Mouse (Mus musculus): ENCODE data around the gene Ap1s3. TPM values are rescaled to one million over a fixed set of nuclear protein-coding genes. Genes with fewer than 3 reads are reported as not detected.

Ap1s3 gene
- polyA plus RNA-seq, 1 experiment: 26.4 TPM

DNA sequence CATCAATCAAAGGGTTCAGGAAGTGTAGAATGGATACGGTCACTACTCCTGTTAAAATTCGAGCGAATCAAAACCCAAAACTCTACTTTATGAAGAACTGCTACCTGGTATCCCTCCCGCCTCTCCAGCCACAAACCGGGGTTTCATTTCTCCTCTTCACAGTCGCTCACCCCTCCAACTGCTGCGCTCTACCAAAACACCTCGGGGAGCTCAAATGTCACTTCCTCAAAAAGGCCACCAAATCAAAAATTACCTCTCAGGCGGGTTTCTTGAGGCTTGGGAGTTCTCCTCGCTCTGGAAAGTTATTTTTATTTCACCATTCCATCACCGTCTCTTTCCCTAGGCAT is 603 bp downstream of the Ap1s3 start:
- Histone ChIP-seq H3K27ac (ENCODE audit: insufficient read depth, low read depth, low read length) (no peak overlapping the region), H3K4me3 (ENCODE audit: low read depth, low read length) (peak overlapping the region; percentile 95), H3K4me1 (ENCODE audit: control insufficient read depth, insufficient read depth, insufficient read length, low read length) (peaks cover 5% of the 10 kb centered on the region), H3K36me3 (ENCODE audit: control insufficient read depth, insufficient read depth, low read length) (no peaks in the 10 kb centered on the region), H3K27me3 (ENCODE audit: control insufficient read depth, insufficient read depth, low read length) (no peaks in the 10 kb centered on the region)
- no peak for TF ChIP-seq POLR2A (IDR thresholded peaks at IDR 0.05; ENCODE audit: low read depth, low read length)
- no peak for TF ChIP-seq CTCF (IDR thresholded peaks at IDR 0.05; ENCODE audit: extremely low read depth, insufficient read length, insufficient replicate concordance, low read depth, low read length)
- under 1% methylated on average over 11 of the region's 11 CpGs for WGBS

DNA sequence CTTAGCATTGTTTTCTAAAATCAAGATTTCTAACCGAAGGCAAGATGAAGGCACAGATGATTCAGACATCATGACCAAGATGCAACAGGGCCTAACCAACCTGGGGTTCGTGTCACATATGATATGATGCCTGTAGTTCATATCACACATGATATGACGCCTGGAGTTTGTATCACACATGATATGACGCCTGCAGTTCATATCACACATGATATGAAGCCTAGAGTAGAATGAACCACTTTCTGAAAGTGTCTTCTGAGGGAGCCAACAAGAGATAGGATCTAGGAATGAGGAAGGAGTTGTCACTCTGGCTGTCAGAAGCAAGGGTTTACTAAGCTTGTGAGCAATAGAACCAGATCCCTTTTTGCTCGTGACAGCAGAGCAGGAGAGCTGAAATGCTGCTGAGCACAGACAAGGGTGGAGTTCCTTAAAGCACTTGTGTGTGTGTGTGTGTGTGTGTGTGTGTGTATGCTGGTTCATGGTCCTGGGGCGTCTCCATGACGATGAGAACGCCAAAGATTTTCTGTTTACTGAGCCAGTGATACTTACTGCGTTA is 2.3 kb downstream of the Ap1s3 start:
- TF ChIP-seq POLR2A (IDR thresholded peaks at IDR 0.05; ENCODE audit: low read depth, low read length) (no peak), CTCF (IDR thresholded peaks at IDR 0.05; ENCODE audit: extremely low read depth, insufficient read length, insufficient replicate concordance, low read depth, low read length) (no peak)
- 71% methylated on average over 9 of the region's 9 CpGs for WGBS

DNA sequence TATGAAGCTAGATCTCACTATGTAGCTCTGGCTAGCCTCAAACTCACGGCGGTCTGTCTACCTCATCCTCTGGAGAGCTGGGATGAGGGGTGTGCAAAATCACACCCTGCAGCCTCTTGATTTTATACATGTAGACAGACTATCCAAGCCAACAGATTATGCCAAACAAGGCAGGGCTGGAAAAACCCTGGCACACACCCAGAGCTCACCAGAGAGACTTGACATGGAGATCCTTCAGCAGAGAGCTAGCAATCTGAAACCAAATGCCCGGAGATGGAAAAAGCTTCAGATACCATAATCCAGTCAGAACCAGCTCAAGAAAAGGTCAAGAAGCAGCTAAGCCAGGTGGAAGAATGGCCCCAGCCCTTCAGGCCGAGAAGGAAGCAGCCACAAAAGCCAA is 6.9 kb downstream of the Ap1s3 start:
- H3K27me3 ChIP-seq (ENCODE audit: control insufficient read depth, insufficient read depth, low read length): no peaks in the 10 kb centered on the region
- TF ChIP-seq POLR2A (IDR thresholded peaks at IDR 0.05; ENCODE audit: low read depth, low read length) (no peak), CTCF (IDR thresholded peaks at IDR 0.05; ENCODE audit: extremely low read depth, insufficient read length, insufficient replicate concordance, low read depth, low read length) (no peak)
- H3K36me3 ChIP-seq (ENCODE audit: control insufficient read depth, insufficient read depth, low read length): no peaks in the 10 kb centered on the region
- H3K4me3 ChIP-seq (ENCODE audit: low read depth, low read length): no peak overlapping the region
- no peak overlapping the region for H3K27ac ChIP-seq (ENCODE audit: insufficient read depth, low read depth, low read length)
- 81% methylated on average over 4 of the region's 4 CpGs for WGBS
- no peaks in the 10 kb centered on the region for H3K4me1 ChIP-seq (ENCODE audit: control insufficient read depth, insufficient read depth, insufficient read length, low read length)

More for the DNA sequence above, 2.3 kb downstream of the Ap1s3 start:
- Histone ChIP-seq H3K4me3 (ENCODE audit: low read depth, low read length) (no peak overlapping the region), H3K36me3 (ENCODE audit: control insufficient read depth, insufficient read depth, low read length) (no peaks in the 10 kb centered on the region), H3K27me3 (ENCODE audit: control insufficient read depth, insufficient read depth, low read length) (no peaks in the 10 kb centered on the region), H3K4me1 (ENCODE audit: control insufficient read depth, insufficient read depth, insufficient read length, low read length) (peaks cover 3% of the 10 kb centered on the region), H3K27ac (ENCODE audit: insufficient read depth, low read depth, low read length) (no peak overlapping the region)

GRCm38 (mm10) chr1:79659598-79659997 is 12.2 kb downstream of the Ap1s3 start:
- no peaks in the 10 kb centered on the region for H3K36me3 ChIP-seq (ENCODE audit: control insufficient read depth, insufficient read depth, low read length)
- H3K27me3 ChIP-seq (ENCODE audit: control insufficient read depth, insufficient read depth, low read length): no peaks in the 10 kb centered on the region
- 88% methylated on average over 7 of the region's 7 CpGs for WGBS
- no peak overlapping the region for H3K27ac ChIP-seq (ENCODE audit: insufficient read depth, low read depth, low read length)
- H3K4me1 ChIP-seq (ENCODE audit: control insufficient read depth, insufficient read depth, insufficient read length, low read length): no peaks in the 10 kb centered on the region
- H3K4me3 ChIP-seq (ENCODE audit: low read depth, low read length): no peak overlapping the region
- no peak for TF ChIP-seq POLR2A (IDR thresholded peaks at IDR 0.05; ENCODE audit: low read depth, low read length)

DNA sequence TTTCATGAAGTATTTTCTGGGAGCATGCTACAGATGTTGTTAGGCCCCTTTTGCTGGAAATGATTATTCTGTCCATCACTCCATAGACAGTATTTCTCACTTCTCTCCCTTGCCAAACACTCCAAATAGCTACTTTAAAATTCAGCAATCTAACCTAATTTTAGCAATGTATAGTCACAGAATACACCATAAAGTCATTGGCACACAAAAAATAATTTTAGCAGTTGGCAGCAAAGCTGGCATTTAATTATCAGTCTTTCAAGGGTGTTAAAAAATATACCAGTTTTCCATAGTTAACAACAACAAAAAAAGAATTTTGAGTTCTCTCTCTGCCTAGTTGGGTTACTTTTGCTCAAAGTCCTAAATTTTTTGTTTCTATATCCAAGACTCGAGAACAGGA is 14.4 kb downstream of the Ap1s3 start:
- no peak for TF ChIP-seq CTCF (IDR thresholded peaks at IDR 0.05; ENCODE audit: extremely low read depth, insufficient read length, insufficient replicate concordance, low read depth, low read length)
- Histone ChIP-seq H3K4me3 (ENCODE audit: low read depth, low read length) (no peak overlapping the region), H3K36me3 (ENCODE audit: control insufficient read depth, insufficient read depth, low read length) (no peaks in the 10 kb centered on the region), H3K4me1 (ENCODE audit: control insufficient read depth, insufficient read depth, insufficient read length, low read length) (no peaks in the 10 kb centered on the region), H3K27me3 (ENCODE audit: control insufficient read depth, insufficient read depth, low read length) (no peaks in the 10 kb centered on the region), H3K27ac (ENCODE audit: insufficient read depth, low read depth, low read length) (no peak overlapping the region)
- WGBS: 72% methylated on average over 1 of the region's 1 CpGs

- H3K27me3 ChIP-seq (ENCODE audit: control insufficient read depth, insufficient read depth, low read length): no peaks in the 10 kb centered on the region
- H3K36me3 ChIP-seq (ENCODE audit: control insufficient read depth, insufficient read depth, low read length): no peaks in the 10 kb centered on the region
- TF ChIP-seq POLR2A (IDR thresholded peaks at IDR 0.05; ENCODE audit: low read depth, low read length) (no peak), CTCF (IDR thresholded peaks at IDR 0.05; ENCODE audit: extremely low read depth, insufficient read length, insufficient replicate concordance, low read depth, low read length) (no peak)
- no peak overlapping the region for H3K4me3 ChIP-seq (ENCODE audit: low read depth, low read length)
- WGBS: 81% methylated on average over 4 of the region's 4 CpGs
- H3K27ac ChIP-seq (ENCODE audit: insufficient read depth, low read depth, low read length): no peak overlapping the region
- no peaks in the 10 kb centered on the region for H3K4me1 ChIP-seq (ENCODE audit: control insufficient read depth, insufficient read depth, insufficient read length, low read length)
These were observed 15.8 kb downstream of the Ap1s3 start for GRCm38 (mm10) chr1:79655819-79656555.

GRCm38 (mm10) chr1:79654948-79655347 is 16.8 kb downstream of the Ap1s3 start:
- Histone ChIP-seq H3K27ac (ENCODE audit: insufficient read depth, low read depth, low read length) (no peak overlapping the region), H3K36me3 (ENCODE audit: control insufficient read depth, insufficient read depth, low read length) (no peaks in the 10 kb centered on the region), H3K4me3 (ENCODE audit: low read depth, low read length) (no peak overlapping the region), H3K4me1 (ENCODE audit: control insufficient read depth, insufficient read depth, insufficient read length, low read length) (no peaks in the 10 kb centered on the region), H3K27me3 (ENCODE audit: control insufficient read depth, insufficient read depth, low read length) (no peaks in the 10 kb centered on the region)
- 95% methylated on average over 2 of the region's 2 CpGs for WGBS
- TF ChIP-seq CTCF (IDR thresholded peaks at IDR 0.05; ENCODE audit: extremely low read depth, insufficient read length, insufficient replicate concordance, low read depth, low read length) (no peak), POLR2A (IDR thresholded peaks at IDR 0.05; ENCODE audit: low read depth, low read length) (no peak)
